Mouse (Mus musculus) spleen, adult 2 months (tissue): Measurements from ENCODE around the gene Rab25.

Source experiments
- CTCF ChIP-seq: fragments of 200-500 bp; IDR thresholded peaks from 2 replicates; pipeline ENCODE4 v1.5.1; 2011; ENCODE audit warnings: mild to moderate bottlenecking, inconsistent platforms; ENCODE audit not compliant: insufficient read depth, insufficient read length, insufficient replicate concordance; ENCODE audit errors: extremely low read depth
- POLR2A ChIP-seq: fragments of 200-500 bp; IDR thresholded peaks from 2 replicates; pipeline ENCODE4 v1.6.1; 2011; ENCODE audit warnings: low read depth, low read length, inconsistent platforms

GRCm38 (mm10) chr3:88521803-88522331, 26.2 kb downstream of the Rab25 start:
- TF ChIP-seq CTCF: peak; percentile 98
- TF ChIP-seq POLR2A: no peak
